Mouse (Mus musculus): ENCODE results near the gene Ski. TPM values are rescaled to one million over a fixed set of nuclear protein-coding genes. Genes with fewer than 3 reads are reported as not detected.

Gene Ski
- total RNA-seq, 2 experiments from 2014 or later, result 117 to 121 TPM

- intact Hi-C loops (cut with DNase I), result no loop called here
- DNase-seq, result no peak
These were observed 36.5 kb downstream of the Ski start for GRCm38 (mm10) chr4:155185845-155186244.

- DNase-seq, result no peak
These were observed 37.9 kb downstream of the Ski start for GRCm38 (mm10) chr4:155184248-155185070.

GRCm38 (mm10) chr4:155183201-155183600, 39.2 kb downstream of the Ski start:
- intact Hi-C loops (cut with DNase I), result no loop called here
- no peak for DNase-seq

More at GRCm38 (mm10) chr4:155184248-155185070, 37.9 kb downstream of the Ski start:
- intact Hi-C loops (cut with DNase I), result no loop called here

- no peak for DNase-seq
- intact Hi-C loops (cut with DNase I), result no loop called here
These were observed 43.3 kb downstream of the Ski start for GRCm38 (mm10) chr4:155178981-155179512.

GRCm38 (mm10) chr4:155178274-155178673, 44.1 kb downstream of the Ski start:
- intact Hi-C loops (cut with DNase I), result no loop called here
- DNase-seq, result peak; percentile 36

GRCm38 (mm10) chr4:155176210-155176609, 46.2 kb downstream of the Ski start:
- intact Hi-C loops (cut with DNase I), result no loop called here
- DNase-seq, result no peak

- intact Hi-C loops (cut with DNase I), result loop anchor here (5.0 kb wide), 1 partner anchor 43 kb away; no protein-coding TSS in a partner anchor
These were observed 48.3 kb downstream of the Ski start for GRCm38 (mm10) chr4:155173822-155174785.

GRCm38 (mm10) chr4:155172909-155173821, 49.2 kb downstream of the Ski start:
- intact Hi-C loops (cut with DNase I), result loop anchor here (5.0 kb wide), 1 partner anchor 44 kb away; no protein-coding TSS in a partner anchor

More at GRCm38 (mm10) chr4:155173822-155174785, 48.3 kb downstream of the Ski start:
- no peak for DNase-seq

GRCm38 (mm10) chr4:155171961-155172533, 50.3 kb downstream of the Ski start:
- peak; percentile 51 for DNase-seq
- intact Hi-C loops (cut with DNase I), result loop anchor here (5.0 kb wide), 1 partner anchor 45 kb away; no protein-coding TSS in a partner anchor

More at GRCm38 (mm10) chr4:155172909-155173821, 49.2 kb downstream of the Ski start:
- peak; percentile 87 for DNase-seq

GRCm38 (mm10) chr4:155170614-155171212, 51.7 kb downstream of the Ski start:
- intact Hi-C loops (cut with DNase I), result loop anchor here (5.0 kb wide), 1 partner anchor 47 kb away; no protein-coding TSS in a partner anchor
- no peak for DNase-seq

GRCm38 (mm10) chr4:155168835-155169252, 53.5 kb downstream of the Ski start:
- intact Hi-C loops (cut with DNase I), result no loop called here
- DNase-seq, result no peak

- DNase-seq, result no peak
- intact Hi-C loops (cut with DNase I), result no loop called here
These were observed 56.5 kb downstream of the Ski start for GRCm38 (mm10) chr4:155165861-155166260.

- DNase-seq, result peak; percentile 81
- intact Hi-C loops (cut with DNase I), result no loop called here
These were observed 57.8 kb downstream of the Ski start for GRCm38 (mm10) chr4:155164550-155164949.

GRCm38 (mm10) chr4:155163685-155164084, 58.7 kb downstream of the Ski start:
- intact Hi-C loops (cut with DNase I), result no loop called here
- DNase-seq, result no peak

- no peak for DNase-seq
- intact Hi-C loops (cut with DNase I), result no loop called here
These were observed 59.1 kb downstream of the Ski start for GRCm38 (mm10) chr4:155163320-155163651.

GRCm38 (mm10) chr4:155162433-155163319, 59.7 kb downstream of the Ski start:
- no peak for DNase-seq
- intact Hi-C loops (cut with DNase I), result no loop called here

- no peak for DNase-seq
- intact Hi-C loops (cut with DNase I), result no loop called here
These were observed 63.9 kb downstream of the Ski start for GRCm38 (mm10) chr4:155158543-155158917.

Data from left cerebral cortex, postnatal 4 days (tissue).